Mouse (Mus musculus): ENCODE data around the gene Vti1a.

GRCm38 (mm10) chr19:55422311-55423064 is 106.4 kb downstream of the Vti1a start:
- TF ChIP-seq CTCF (IDR thresholded peaks at IDR 0.05; ENCODE audit: low read depth): no peak
- TF ChIP-seq EP300 (optimal IDR thresholded peaks at IDR 0.05): no peak

Data from stomach, postnatal 0 days (tissue).